ENCODE assay signal across 8 mouse cellular contexts in the genomic region with DNA sequence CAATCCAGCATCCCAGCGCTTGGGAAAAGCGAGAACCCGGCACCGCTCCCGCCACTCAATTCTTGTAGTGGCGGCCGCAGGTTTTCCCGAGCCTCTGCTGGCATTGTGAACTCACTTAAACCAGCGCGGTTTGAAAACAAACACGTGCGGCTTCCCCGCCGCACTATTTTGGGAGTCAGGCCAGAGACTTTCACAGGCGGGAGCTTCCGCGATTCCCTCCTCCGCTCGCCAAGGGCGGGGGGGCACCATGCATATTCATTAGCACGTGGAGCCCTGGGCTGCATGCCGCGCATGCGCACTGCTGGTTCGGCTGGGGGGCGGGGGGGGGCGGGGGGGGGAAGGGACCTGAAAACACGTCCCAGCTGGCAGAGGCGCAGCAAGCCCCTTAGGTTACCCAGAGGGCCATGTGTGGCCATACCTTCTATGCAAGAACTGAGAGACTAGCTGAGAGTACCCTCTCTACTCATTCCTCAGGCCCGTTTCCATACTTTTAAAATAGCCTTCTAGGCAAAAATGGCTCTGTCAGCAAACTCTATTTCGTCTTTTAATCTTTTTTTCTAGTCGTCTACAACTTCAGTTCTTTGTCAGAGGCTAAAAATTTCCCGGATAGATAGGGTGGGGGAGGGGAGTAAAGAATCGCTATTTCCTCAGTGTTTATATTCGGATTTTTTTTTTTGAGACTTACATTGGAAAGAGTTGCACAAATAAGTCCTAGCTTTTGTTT. TPM values are rescaled to one million over a fixed set of nuclear protein-coding genes. Genes with fewer than 3 reads are reported as not detected.
DNase-seq lines count a peak whose midpoint lies in the region; ATAC-seq and TF ChIP-seq lines count a peak whose summit lies in the region.

No protein-coding gene starts in this region.

- H3K4me2 ChIP-seq in kidney, embryonic 14.5 days (replicated peaks; ENCODE audit: low read depth, low read length): peak overlapping the region; percentile 26
- peak overlapping the region; percentile 26 for H3K4me2 ChIP-seq in stomach, embryonic 16.5 days (ENCODE audit: low read depth, low read length)

- peak; percentile 63; the same call in 1 of the 2 replicates for ATAC-seq in kidney, embryonic 14.5 days (ENCODE audit: low FRiP score, low TSS enrichment)
- ATAC-seq in stomach, embryonic 16.5 days (ENCODE audit: insufficient read depth, low FRiP score): no peak

- H3K4me3 ChIP-seq in kidney, embryonic 14.5 days (ENCODE audit: low read length): peak overlapping the region; percentile 13
- peak overlapping the region; percentile 48 for H3K4me3 ChIP-seq in brown adipose tissue, adult 24 weeks (ENCODE audit: insufficient read depth, low read depth, low read length)
- no peak overlapping the region; the same call in 1 of the 2 replicates for H3K4me3 ChIP-seq in embryonic fibroblast, embryonic 13.5 days (ENCODE audit: insufficient read depth, low read length)
- peak overlapping the region; percentile 21; the same call in 1 of the 2 replicates for H3K4me3 ChIP-seq in stomach, embryonic 16.5 days (replicated peaks; ENCODE audit: low read length)

- under 1% methylated on average over 35 of the region's 35 CpGs for WGBS in kidney, embryonic 14.5 days
- WGBS in stomach, embryonic 16.5 days: 1% methylated on average over 34 of the region's 35 CpGs

- no peak for TF ChIP-seq CTCF in embryonic fibroblast, embryonic 13.5 days (IDR thresholded peaks at IDR 0.05; ENCODE audit: borderline replicate concordance, insufficient read depth, low read length)

- no peaks in the 10 kb centered on the region for H3K36me3 ChIP-seq in kidney, embryonic 14.5 days (ENCODE audit: control insufficient read depth, insufficient read depth, low read length)
- H3K36me3 ChIP-seq in stomach, embryonic 16.5 days (ENCODE audit: control insufficient read depth, insufficient read depth, low read length): no peaks in the 10 kb centered on the region

- no peak for TF ChIP-seq POLR2A in embryonic fibroblast, embryonic 13.5 days (IDR thresholded peaks at IDR 0.05; ENCODE audit: low read depth, low read length)

- H3K9me3 ChIP-seq in kidney, embryonic 14.5 days (ENCODE audit: control insufficient read depth, low read length): no peaks in the 10 kb centered on the region
- no peaks in the 10 kb centered on the region for H3K9me3 ChIP-seq in stomach, embryonic 16.5 days (replicated peaks; ENCODE audit: control insufficient read depth, low read length)

- no peak overlapping the region for H3K9ac ChIP-seq in kidney, embryonic 14.5 days (ENCODE audit: low read depth, low read length)
- no peak overlapping the region for H3K9ac ChIP-seq in stomach, embryonic 16.5 days (ENCODE audit: low read length)

- no peak for DNase-seq in kidney, postnatal 25 days
- DNase-seq in liver: peak; percentile 32
- DNase-seq in thymus, postnatal 14 days: no peak
- DNase-seq in urinary bladder, adult 2 months (ENCODE audit: low spot score): no peak

- peaks cover 5% of the 10 kb centered on the region; the same call in 1 of the 2 replicates for H3K4me1 ChIP-seq in kidney, embryonic 14.5 days (ENCODE audit: control insufficient read depth, insufficient read depth, low read length)
- peaks cover 2% of the 10 kb centered on the region; the same call in 1 of the 2 replicates for H3K4me1 ChIP-seq in brown adipose tissue, adult 24 weeks (ENCODE audit: control insufficient read depth, insufficient read depth, insufficient read length, low read length)
- no peaks in the 10 kb centered on the region for H3K4me1 ChIP-seq in embryonic fibroblast, embryonic 13.5 days (ENCODE audit: control insufficient read depth, insufficient read depth, low read length)
- no peaks in the 10 kb centered on the region for H3K4me1 ChIP-seq in stomach, embryonic 16.5 days (ENCODE audit: control insufficient read depth, insufficient read depth, low read length)

- peaks cover 89% of the 10 kb centered on the region for H3K27me3 ChIP-seq in kidney, embryonic 14.5 days (ENCODE audit: control insufficient read depth, insufficient read depth, low read length)
- H3K27me3 ChIP-seq in stomach, embryonic 16.5 days (ENCODE audit: control insufficient read depth, insufficient read depth, low read length): peaks cover 86% of the 10 kb centered on the region

- no peak overlapping the region for H3K27ac ChIP-seq in kidney, embryonic 14.5 days (ENCODE audit: low read depth, low read length)
- H3K27ac ChIP-seq in brown adipose tissue, adult 24 weeks (replicated peaks; ENCODE audit: low read depth, low read length): peak overlapping the region; percentile 46; the same call in 1 of the 2 replicates
- H3K27ac ChIP-seq in embryonic fibroblast, embryonic 13.5 days (ENCODE audit: insufficient read depth, low read length): peak overlapping the region; percentile 26; the same call in 1 of the 2 replicates
- H3K27ac ChIP-seq in stomach, embryonic 16.5 days (ENCODE audit: low read length): no peak overlapping the region

RNA-seq across cellular contexts. Expression of a gene that starts 6.4 kb away (rescaled TPM):
- polyA plus RNA-seq in kidney, embryonic 14.5 days (2014; fragmentation: Nextera tagmentation; extraction: Ambion mirVana): not detected in 2 replicates
- polyA plus RNA-seq in brown adipose tissue, adult 24 weeks (2012; ENCODE audit: insufficient read depth, insufficient read length, missing spikeins): 0.79 and 1.8 TPM in 2 replicates
- 1.6 and 2.6 TPM in 2 replicates for polyA plus RNA-seq in embryonic fibroblast, embryonic 13.5 days (2011; ENCODE audit: insufficient read length, low read depth, missing spikeins)
- 0.07 TPM in 1 of 2 replicates, not detected in the other for polyA plus RNA-seq in stomach, embryonic 16.5 days (2015; fragmentation: Nextera tagmentation; extraction: Ambion mirVana)
- polyA plus RNA-seq in urinary bladder, adult 2 months (2012; rRNA removed): 0.01 TPM in 1 of 2 replicates, not detected in the other

RNA-seq across cellular contexts. Expression of a gene that starts 9.8 kb away (rescaled TPM):
- polyA plus RNA-seq in kidney, embryonic 14.5 days (2014; fragmentation: Nextera tagmentation; extraction: Ambion mirVana): 0.04 TPM in 1 of 2 replicates, not detected in the other
- 3.2 and 4.1 TPM in 2 replicates for polyA plus RNA-seq in brown adipose tissue, adult 24 weeks (2012; ENCODE audit: insufficient read depth, insufficient read length, missing spikeins)
- polyA plus RNA-seq in embryonic fibroblast, embryonic 13.5 days (2011; ENCODE audit: insufficient read length, low read depth, missing spikeins): 4.0 and 8.9 TPM in 2 replicates
- not detected in 2 replicates for polyA plus RNA-seq in stomach, embryonic 16.5 days (2015; fragmentation: Nextera tagmentation; extraction: Ambion mirVana)
- polyA plus RNA-seq in urinary bladder, adult 2 months (2012; rRNA removed): 0.03 and 0.08 TPM in 2 replicates

Comparison
In these comparisons a context has a peak if more than half of its experiments do, and no peak if none do; other contexts are left out.
1. H3K27ac ChIP-seq: peak in brown adipose tissue, adult 24 weeks (single experiment) and embryonic fibroblast, embryonic 13.5 days (single experiment); none in kidney, embryonic 14.5 days (single experiment) and stomach, embryonic 16.5 days (single experiment).